Mouse (Mus musculus) E14TG2a.4 (cell line): ENCODE results near the gene B4galt1.
A peak's percentile ranks its signal among the peaks of the same experiment; 100 is the strongest.

Source experiments
- H3K27me3 ChIP-seq: 2 replicates; pipeline ENCODE4 v1.6.1; 2014; ENCODE audit warnings: low read length, control low read depth; ENCODE audit not compliant: insufficient read depth
- H3K36me3 ChIP-seq: 2 replicates; pipeline ENCODE4 v1.6.1; 2014; ENCODE audit warnings: low read length, control low read depth; ENCODE audit not compliant: insufficient read depth
- H3K4me1 ChIP-seq: replicated peaks from 2 replicates; pipeline ENCODE4 v1.6.1; 2014; ENCODE audit warnings: low read depth, low read length, control low read depth
- H3K4me3 ChIP-seq: replicated peaks from 2 replicates; pipeline ENCODE4 v1.5.1; 2014; ENCODE audit warnings: mild to moderate bottlenecking, low read length
- H3K9me3 ChIP-seq: 2 replicates; pipeline ENCODE4 v1.6.1; 2014; ENCODE audit warnings: low read length, control low read depth
- CTCF ChIP-seq: conservative IDR thresholded peaks from 2 replicates; pipeline ENCODE4 v1.5.1; 2014; ENCODE audit warnings: low read length
- NANOG ChIP-seq: IDR thresholded peaks from 2 replicates; pipeline ENCODE4 v1.6.1; 2014; ENCODE audit warnings: borderline replicate concordance, low read length, mixed read lengths
- POU5F1 ChIP-seq: IDR thresholded peaks from 2 replicates; pipeline ENCODE4 v1.6.1; 2014; ENCODE audit warnings: low read length, borderline replicate concordance

B4galt1 gene

GRCm38 (mm10) chr4:40874794-40875552, 21.2 kb upstream of the B4galt1 start:
- H3K9me3 ChIP-seq = no peaks in the 10 kb centered on the region
- peaks cover 42% of the 10 kb centered on the region for H3K4me1 ChIP-seq
- H3K27me3 ChIP-seq = no peaks in the 10 kb centered on the region
- TF ChIP-seq POU5F1 = no peak
- TF ChIP-seq NANOG = no peak
- TF ChIP-seq CTCF = no peak
- no peak overlapping the region for H3K4me3 ChIP-seq
- H3K36me3 ChIP-seq = no peaks in the 10 kb centered on the region

- Histone ChIP-seq H3K27me3 (no peaks in the 10 kb centered on the region), H3K9me3 (no peaks in the 10 kb centered on the region), H3K4me1 (peaks cover 43% of the 10 kb centered on the region), H3K36me3 (no peaks in the 10 kb centered on the region), H3K4me3 (no peak overlapping the region)
- no peak for TF ChIP-seq NANOG
- TF ChIP-seq POU5F1 = no peak
- no peak for TF ChIP-seq CTCF
These were observed 20.4 kb upstream of the B4galt1 start for GRCm38 (mm10) chr4:40874151-40874600.

GRCm38 (mm10) chr4:40873320-40873719, 19.5 kb upstream of the B4galt1 start:
- no peaks in the 10 kb centered on the region for H3K9me3 ChIP-seq
- H3K27me3 ChIP-seq = no peaks in the 10 kb centered on the region
- no peaks in the 10 kb centered on the region for H3K36me3 ChIP-seq
- H3K4me3 ChIP-seq = no peak overlapping the region
- TF ChIP-seq CTCF (no peak), POU5F1 (no peak), NANOG (no peak)
- peaks cover 52% of the 10 kb centered on the region for H3K4me1 ChIP-seq

- Histone ChIP-seq H3K9me3 (no peaks in the 10 kb centered on the region), H3K4me1 (peaks cover 47% of the 10 kb centered on the region), H3K4me3 (no peak overlapping the region), H3K36me3 (no peaks in the 10 kb centered on the region), H3K27me3 (no peaks in the 10 kb centered on the region)
- TF ChIP-seq NANOG (no peak), CTCF (no peak), POU5F1 (no peak)
These were observed 18.3 kb upstream of the B4galt1 start for GRCm38 (mm10) chr4:40872129-40872528.

- TF ChIP-seq POU5F1 (no peak), NANOG (no peak), CTCF (no peak)
- Histone ChIP-seq H3K27me3 (no peaks in the 10 kb centered on the region), H3K4me3 (no peak overlapping the region), H3K9me3 (no peaks in the 10 kb centered on the region), H3K36me3 (no peaks in the 10 kb centered on the region), H3K4me1 (peaks cover 28% of the 10 kb centered on the region)
These were observed 16.4 kb upstream of the B4galt1 start for GRCm38 (mm10) chr4:40870206-40870605.

GRCm38 (mm10) chr4:40868554-40869232, 14.9 kb upstream of the B4galt1 start:
- TF ChIP-seq CTCF = no peak
- TF ChIP-seq NANOG = no peak
- TF ChIP-seq POU5F1 = no peak
- Histone ChIP-seq H3K4me1 (peaks cover 24% of the 10 kb centered on the region), H3K36me3 (no peaks in the 10 kb centered on the region), H3K4me3 (no peak overlapping the region), H3K9me3 (no peaks in the 10 kb centered on the region), H3K27me3 (no peaks in the 10 kb centered on the region)

- TF ChIP-seq NANOG = no peak
- no peak for TF ChIP-seq POU5F1
- TF ChIP-seq CTCF = no peak
- Histone ChIP-seq H3K9me3 (no peaks in the 10 kb centered on the region), H3K36me3 (no peaks in the 10 kb centered on the region), H3K4me3 (no peak overlapping the region), H3K27me3 (no peaks in the 10 kb centered on the region), H3K4me1 (peaks cover 33% of the 10 kb centered on the region)
These were observed 10.6 kb upstream of the B4galt1 start for GRCm38 (mm10) chr4:40864361-40864760.

GRCm38 (mm10) chr4:40863340-40863739, 9.5 kb upstream of the B4galt1 start:
- TF ChIP-seq POU5F1 (no peak), NANOG (no peak), CTCF (no peak)
- Histone ChIP-seq H3K4me1 (peaks cover 31% of the 10 kb centered on the region), H3K27me3 (no peaks in the 10 kb centered on the region), H3K9me3 (no peaks in the 10 kb centered on the region), H3K4me3 (no peak overlapping the region), H3K36me3 (no peaks in the 10 kb centered on the region)

GRCm38 (mm10) chr4:40861131-40861530, 7.3 kb upstream of the B4galt1 start:
- TF ChIP-seq CTCF = peak; percentile 57
- TF ChIP-seq NANOG = no peak
- Histone ChIP-seq H3K9me3 (no peaks in the 10 kb centered on the region), H3K36me3 (no peaks in the 10 kb centered on the region), H3K27me3 (no peaks in the 10 kb centered on the region), H3K4me1 (peaks cover 47% of the 10 kb centered on the region), H3K4me3 (no peak overlapping the region)
